ENCODE assay signal across 9 mouse cellular contexts in the genomic region with DNA sequence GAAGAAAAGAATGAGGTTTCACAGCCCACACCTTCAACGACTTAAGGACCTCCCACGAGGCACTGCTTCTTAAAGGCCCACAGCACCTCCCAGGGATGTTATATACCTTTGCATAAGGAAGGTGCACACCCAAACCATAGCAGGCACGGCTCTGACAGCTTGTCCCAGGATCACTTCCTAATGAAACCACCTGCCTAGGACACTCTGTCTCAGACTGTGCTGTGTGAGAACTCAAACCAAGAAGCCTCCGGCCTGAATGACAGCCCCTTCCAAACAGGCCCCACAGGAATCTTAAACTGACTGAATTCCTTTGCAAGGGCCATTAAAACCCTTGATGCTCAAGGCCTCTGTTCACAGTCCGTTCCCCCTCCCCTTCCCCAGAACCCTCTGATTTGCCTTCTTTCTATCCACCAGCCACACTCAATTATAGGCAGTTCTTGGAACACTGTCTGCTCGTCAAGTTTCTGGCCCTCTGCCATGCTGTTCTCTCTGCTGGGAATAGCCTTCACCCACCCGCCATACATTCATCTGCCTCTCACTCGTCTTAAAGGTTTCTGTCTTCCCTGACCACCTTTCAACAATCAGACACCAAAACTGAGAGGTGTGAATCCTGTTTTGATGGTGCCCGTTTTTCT. TPM values are rescaled to one million over a fixed set of nuclear protein-coding genes. Genes with fewer than 3 reads are reported as not detected.
DNase-seq lines count a peak whose midpoint lies in the region; ATAC-seq lines count a peak whose summit lies in the region.
"Had no signal": no experiment of that assay in that cellular context is flagged by ENCODE, and none has a peak within 500 bp of the region (broad histone marks: within the 10 kb centered on the region; RNA-seq: fewer than 3 reads in every experiment).

No protein-coding gene starts in this region.

- no peak overlapping the region for H3K4me3 ChIP-seq in neural tube, embryonic 14.5 days (ENCODE audit: low read depth, low read length)
- H3K4me3 ChIP-seq: layer of hippocampus, adult 2 months had no signal

- H3K4me2 ChIP-seq in neural tube, embryonic 14.5 days (ENCODE audit: low read depth, low read length) = no peak overlapping the region

- peak; percentile 66; the same call in 1 of the 2 replicates for ATAC-seq in neural tube, embryonic 14.5 days (ENCODE audit: low read depth)

- H3K4me1 ChIP-seq in neural tube, embryonic 14.5 days (ENCODE audit: control insufficient read depth, insufficient read depth, low read length) = no peaks in the 10 kb centered on the region

- H3K27me3 ChIP-seq in neural tube, embryonic 14.5 days (ENCODE audit: control insufficient read depth, insufficient read depth, low read length) = no peaks in the 10 kb centered on the region

- peak; percentile 60 for DNase-seq in adrenal gland, postnatal 10 days
- DNase-seq in adrenal gland, postnatal 4 days (ENCODE audit: low spot score in 2 of 2) = no peak
- peak; percentile 55 to 64 for DNase-seq in left cerebral cortex, adult 18-20 months (ENCODE audit: low spot score in 2 of 2)
- no peak for DNase-seq in left cerebral cortex, adult 11 months (ENCODE audit: low spot score)
- peak; percentile 66 for DNase-seq in heart, postnatal 4 days
- no peak for DNase-seq in urinary bladder, postnatal 25 days (ENCODE audit: low spot score)
- no peak for DNase-seq in embryo, embryonic 11 days

- no peaks in the 10 kb centered on the region for H3K36me3 ChIP-seq in neural tube, embryonic 14.5 days (ENCODE audit: control insufficient read depth, insufficient read depth, low read length)

- no peak overlapping the region for H3K27ac ChIP-seq in neural tube, embryonic 14.5 days (ENCODE audit: low read depth, low read length)
- H3K27ac ChIP-seq: layer of hippocampus, adult 2 months had no signal

- H3K9ac ChIP-seq in neural tube, embryonic 14.5 days (replicated peaks; ENCODE audit: low read depth, low read length) = no peak overlapping the region

- H3K9me3 ChIP-seq in neural tube, embryonic 14.5 days (ENCODE audit: control insufficient read depth, low read length) = no peaks in the 10 kb centered on the region

- WGBS in neural tube, embryonic 14.5 days = 34% methylated on average over 9 of the region's 9 CpGs

RNA-seq across cellular contexts. Expression of gene Stim2, which starts 50.6 kb away (rescaled TPM):
- 10 to 100 TPM; 28.7 to 35.1 TPM for total RNA-seq in adrenal gland, postnatal 10 days (2021)
- total RNA-seq in adrenal gland, postnatal 4 days (2021) = 10 to 100 TPM; 30.3 to 31.9 TPM
- total RNA-seq in left cerebral cortex, adult 18-20 months (2021) = 10 to 100 TPM; 85.3 to 87.1 TPM
- total RNA-seq in heart, postnatal 4 days (2021) = 10 to 100 TPM; 27.6 to 27.9 TPM
- 30.6 and 35.8 TPM in 2 replicates for polyA plus RNA-seq in neural tube, embryonic 14.5 days (2014; fragmentation: Nextera tagmentation; extraction: Ambion mirVana)

Comparison
In these comparisons a context has a peak if more than half of its experiments do, and no peak if none do; other contexts are left out.
1. DNase-seq: peak in adrenal gland, postnatal 10 days (single experiment), left cerebral cortex, adult 18-20 months (2 of 2) and heart, postnatal 4 days (single experiment); none in adrenal gland, postnatal 4 days (0 of 2), left cerebral cortex, adult 11 months (single experiment), urinary bladder, postnatal 25 days (single experiment) and embryo, embryonic 11 days (single experiment).